ENCODE assay signal across 1 mouse cellular context in genomic region chr14:45318426-45319236, GRCm38 (mm10).
TF ChIP-seq lines count a peak whose summit lies in the region.

TSS of gene Ero1l (minus strand) at chr14:45318771.

TF ChIP-seq in CH12.LX, 34 proteins besides CTCF, POLR2A, EP300 and RAD21 (continued from another document):
- TF ChIP-seq USF1 (IDR thresholded peaks at IDR 0.05; ENCODE audit: low read depth, low read length) (no peak), E2F4 (IDR thresholded peaks at IDR 0.05; ENCODE audit: insufficient replicate concordance, low read depth, low read length) (no peak), ETS1 (conservative IDR thresholded peaks at IDR 0.05; ENCODE audit: low read depth, low read length) (peak; percentile 26), ELF1 (IDR thresholded peaks at IDR 0.05; ENCODE audit: low read depth, low read length) (peak; percentile 92), GABPA (IDR thresholded peaks at IDR 0.05; ENCODE audit: insufficient replicate concordance, low read depth, low read length) (no peak), PAX5 (IDR thresholded peaks at IDR 0.05; ENCODE audit: low read length) (no peak), MAX (IDR thresholded peaks at IDR 0.05; ENCODE audit: low read length) (peak; percentile 7; the same call in 1 of the 2 replicates), HCFC1 (IDR thresholded peaks at IDR 0.05; ENCODE audit: low read depth, low read length) (peak; percentile 51), JUN (IDR thresholded peaks at IDR 0.05; ENCODE audit: insufficient read depth, low read depth, low read length) (no peak), RCOR1 (conservative IDR thresholded peaks at IDR 0.05; ENCODE audit: low read depth, low read length) (0 out of 2 replicates have a peak, but pooled peaks have one; percentile 7), NRF1 (IDR thresholded peaks at IDR 0.05; ENCODE audit: low read depth, low read length) (peak; percentile 80), ZMIZ1 (IDR thresholded peaks at IDR 0.05; ENCODE audit: low read depth, low read length) (peak; percentile 95), USF2 (conservative IDR thresholded peaks at IDR 0.05; ENCODE audit: low read depth, low read length) (no peak)
TF ChIP-seq in CH12.LX: peak in this region for 15.
